Mouse (Mus musculus) mouse embryonic stem cell (cell line): ENCODE data around the gene Lamc1.
"Not testable (repeated sequence)": the region's sequence is repeated elsewhere in the genome, so short reads cannot be mapped to it uniquely, and the experiment has no call there.

Experiments
- in situ Hi-C, 2 experiments: fragments of 300-500 bp; cut with MboI; formaldehyde crosslinking; loops; 1 replicate in 1 of 2; 3 replicates in 1 of 2; pipeline ENCODE4 v1.14.3; 2019 to 2020; ENCODE audit warnings: low sequenced_read_pairs in 2 of 2, low pct_unique_long_range_greater_than_20kb in 1 of 2, mixed read lengths in 1 of 2; ENCODE audit not compliant: unreplicated experiment in 1 of 2

The Lamc1 gene

DNA sequence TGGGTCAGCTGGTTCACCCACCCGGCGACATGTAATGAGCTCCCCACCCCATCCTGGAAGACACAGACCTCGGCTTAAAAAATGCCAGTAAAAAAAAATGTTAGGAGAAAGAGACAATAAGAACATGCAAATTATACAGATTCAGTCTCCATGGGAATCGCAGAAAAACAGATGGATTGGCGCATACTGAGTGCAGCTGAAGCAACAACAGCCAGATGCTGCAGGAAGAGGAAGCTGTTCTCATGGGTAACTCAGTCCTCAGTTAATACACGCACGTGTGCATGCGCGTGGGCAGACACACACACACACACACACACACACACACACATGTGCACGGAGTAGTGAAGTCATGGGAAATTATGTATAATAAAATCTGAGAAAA lies 23.7 kb downstream of the Lamc1 start:
- in situ Hi-C loops = no loop called here

DNA sequence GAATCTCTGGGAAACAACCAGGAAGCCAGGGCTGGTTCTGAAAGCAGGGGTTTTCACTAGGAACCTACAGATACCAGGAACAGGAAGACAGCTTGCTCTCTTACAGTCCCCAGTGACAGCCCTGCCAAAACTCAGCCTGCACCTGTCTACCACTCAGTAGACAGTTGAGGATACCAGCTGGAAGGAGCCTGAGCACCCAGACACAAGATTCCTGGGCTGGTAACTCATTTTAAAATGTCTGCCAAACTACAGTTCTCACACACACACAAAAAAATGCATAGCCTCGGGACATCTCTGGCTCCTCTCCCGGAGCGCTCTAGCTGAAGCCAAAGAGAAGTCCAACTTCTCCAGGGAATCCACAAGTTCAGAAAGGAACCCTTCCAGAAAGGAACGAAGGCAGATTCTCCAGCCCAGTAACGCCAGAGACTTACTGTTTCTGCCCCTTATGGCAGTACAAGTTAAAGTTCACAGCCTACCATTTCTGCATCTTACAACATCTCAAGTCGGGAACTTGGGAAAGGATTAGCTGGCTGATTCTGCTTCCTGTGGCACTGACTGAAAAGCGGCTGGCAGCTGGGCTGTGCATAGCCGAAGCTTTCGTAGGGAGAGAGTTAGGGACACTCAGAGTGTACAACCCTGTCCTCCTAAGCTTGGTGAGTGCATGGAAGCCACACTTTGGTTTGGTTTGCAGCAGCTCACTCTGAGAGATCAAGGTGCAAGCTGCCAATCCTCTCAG lies 24.2 kb downstream of the Lamc1 start:
- in situ Hi-C loops = no loop called here

DNA sequence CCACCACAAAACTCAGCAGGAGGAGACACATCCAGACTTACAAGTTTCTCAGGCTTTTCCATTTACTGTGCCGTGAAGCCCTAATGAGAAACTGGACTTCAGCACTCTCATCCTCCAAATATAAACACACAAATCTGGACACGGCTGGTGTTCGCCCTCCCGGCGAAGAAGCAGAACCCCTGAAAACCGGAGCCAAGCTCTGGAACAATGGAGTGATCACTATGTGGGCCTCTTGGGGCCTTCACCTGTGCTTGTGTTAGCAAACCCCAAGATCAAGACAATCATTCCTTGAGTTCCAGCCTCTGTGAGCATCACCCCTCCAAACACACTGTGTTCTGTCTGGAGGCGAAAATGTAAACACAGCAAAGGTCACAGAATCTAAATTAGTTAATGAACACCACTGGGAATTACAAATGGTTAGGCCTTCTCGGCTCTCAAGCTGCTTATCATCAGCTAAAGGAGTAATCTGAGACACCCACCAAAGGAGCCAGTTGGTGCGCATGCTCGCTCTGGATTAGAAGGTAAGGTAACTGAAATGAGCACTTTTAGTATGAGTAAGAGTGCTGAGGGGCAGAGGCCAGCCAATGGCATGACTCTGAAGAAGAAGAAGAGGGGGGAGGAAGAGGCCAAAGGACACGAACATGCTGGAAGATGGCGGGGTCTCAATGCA lies 24.9 kb downstream of the Lamc1 start:
- in situ Hi-C loops = no loop called here

DNA sequence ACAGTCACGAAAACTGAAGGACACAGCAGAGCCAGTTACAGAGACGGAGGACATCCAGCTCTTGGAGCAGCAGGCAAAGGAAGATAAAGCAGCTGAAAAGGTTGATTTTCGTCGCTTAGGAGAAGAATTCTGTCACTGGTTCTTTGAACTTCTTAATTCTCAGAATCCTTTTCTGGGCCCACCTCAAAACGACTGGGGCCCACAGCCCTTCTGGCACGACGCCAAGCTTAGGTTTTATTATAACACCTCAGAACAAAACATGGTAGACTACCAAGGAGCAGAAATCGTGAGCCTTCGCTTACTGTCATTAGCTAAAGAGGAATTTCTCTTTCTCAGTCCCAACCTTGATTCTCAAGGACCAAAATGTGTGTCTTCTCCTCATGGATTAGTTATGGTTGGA lies 26.9 kb downstream of the Lamc1 start:
- in situ Hi-C loops = not testable (repeated sequence)

DNA sequence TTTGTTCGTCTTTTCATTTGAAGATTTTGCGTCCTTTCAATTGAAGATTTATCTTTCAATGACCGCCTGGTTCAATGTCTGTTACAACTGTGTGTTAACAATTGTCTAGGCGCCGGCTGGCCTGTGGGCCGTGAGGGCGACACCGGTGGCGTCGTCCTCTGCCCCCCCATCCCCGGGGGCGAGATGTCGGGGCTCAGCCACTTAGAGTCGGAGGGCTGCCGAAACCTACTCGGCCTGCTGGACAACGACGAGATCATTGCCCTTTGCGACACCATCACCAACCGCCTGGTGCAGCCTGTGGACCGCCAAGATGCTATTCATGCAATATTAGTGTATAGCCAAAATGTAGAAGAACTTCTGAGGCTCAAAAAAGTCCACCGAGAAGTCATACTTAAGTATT lies 27.3 kb downstream of the Lamc1 start:
- in situ Hi-C loops = not testable (repeated sequence)

DNA sequence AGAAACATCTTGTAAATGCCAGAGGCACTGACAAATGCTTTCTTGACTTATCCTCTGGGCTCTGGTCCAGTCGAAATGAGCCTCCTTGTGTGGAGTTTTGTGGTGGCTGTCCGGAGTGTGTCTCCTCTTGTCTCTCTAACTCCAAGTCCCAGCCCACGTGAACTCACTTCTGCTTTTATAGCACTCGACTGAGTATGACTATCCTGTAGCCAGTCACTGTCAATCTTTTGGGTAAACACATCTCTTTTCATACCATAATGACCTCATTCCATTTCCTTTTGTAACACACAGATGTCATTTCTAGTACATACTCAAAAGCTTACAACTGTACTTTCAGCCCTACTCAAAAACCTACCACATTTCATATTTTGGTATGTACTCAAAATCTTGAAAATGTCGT lies 33.1 kb downstream of the Lamc1 start:
- in situ Hi-C loops = not testable (repeated sequence)

DNA sequence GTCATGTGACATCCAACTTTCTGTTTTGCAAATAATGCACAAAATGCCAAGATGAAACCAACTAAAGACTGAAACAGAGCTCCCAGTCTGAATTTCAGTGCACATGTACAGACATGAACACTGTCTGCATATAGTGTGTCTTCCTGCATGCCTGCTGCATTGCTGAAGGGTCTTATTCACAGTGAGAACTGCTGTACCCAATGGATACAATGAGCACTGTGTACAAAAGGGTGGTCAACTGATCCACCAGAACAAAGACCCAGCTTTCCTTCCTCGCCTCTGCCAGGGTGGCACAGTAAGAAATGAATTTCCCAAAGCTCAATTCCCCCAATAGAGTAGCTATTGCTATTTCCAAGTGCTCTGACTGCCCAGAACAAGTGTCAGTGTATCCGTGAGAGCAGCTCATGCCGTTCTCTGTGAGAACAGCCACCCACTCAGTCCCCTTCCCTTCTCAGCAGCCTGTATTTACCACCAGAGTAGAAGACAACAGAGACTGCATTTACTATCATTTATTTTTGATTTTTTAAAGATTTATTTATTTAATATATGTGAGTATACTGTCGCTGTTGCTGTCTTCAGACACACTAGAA lies 34.7 kb downstream of the Lamc1 start:
- in situ Hi-C loops = not testable (repeated sequence)

DNA sequence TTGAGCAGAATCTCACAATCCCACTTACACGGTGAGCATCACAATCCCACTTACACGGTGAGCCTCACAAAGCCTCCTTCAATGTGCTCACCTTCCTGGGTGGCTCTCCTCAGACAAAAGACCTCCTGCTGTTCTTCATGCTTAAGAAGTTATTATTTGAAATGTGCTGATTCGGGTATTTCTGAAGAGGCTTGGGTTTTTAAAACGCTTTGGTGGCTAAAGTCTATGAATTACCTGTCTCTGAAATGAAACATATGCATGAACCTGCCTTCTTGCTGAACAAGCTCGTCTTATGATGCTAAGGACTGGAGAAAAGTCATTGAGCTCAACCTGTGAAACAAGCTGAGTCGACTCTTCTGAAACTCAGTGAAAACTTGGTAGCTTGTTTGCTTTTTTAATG lies 36.6 kb downstream of the Lamc1 start:
- in situ Hi-C loops = no loop called here

DNA sequence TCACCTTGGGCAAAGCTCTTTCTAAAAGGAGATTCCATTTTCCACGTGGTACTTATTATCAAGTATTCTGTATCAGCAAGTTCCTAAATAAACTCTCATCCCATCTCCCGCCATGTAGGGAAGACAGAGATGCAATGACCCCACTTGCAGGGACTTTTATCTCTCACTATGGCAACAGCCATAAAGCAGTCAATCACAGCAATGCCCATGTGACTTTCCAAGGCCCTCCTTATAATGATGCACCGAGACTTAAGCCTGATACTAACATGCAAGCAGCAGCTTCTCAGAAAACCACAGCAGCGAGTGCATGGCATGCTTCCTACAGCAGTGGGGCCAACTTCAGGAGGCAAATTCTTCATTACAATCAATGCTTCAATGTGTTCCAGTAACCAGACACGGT lies 39.7 kb downstream of the Lamc1 start:
- in situ Hi-C loops = no loop called here

DNA sequence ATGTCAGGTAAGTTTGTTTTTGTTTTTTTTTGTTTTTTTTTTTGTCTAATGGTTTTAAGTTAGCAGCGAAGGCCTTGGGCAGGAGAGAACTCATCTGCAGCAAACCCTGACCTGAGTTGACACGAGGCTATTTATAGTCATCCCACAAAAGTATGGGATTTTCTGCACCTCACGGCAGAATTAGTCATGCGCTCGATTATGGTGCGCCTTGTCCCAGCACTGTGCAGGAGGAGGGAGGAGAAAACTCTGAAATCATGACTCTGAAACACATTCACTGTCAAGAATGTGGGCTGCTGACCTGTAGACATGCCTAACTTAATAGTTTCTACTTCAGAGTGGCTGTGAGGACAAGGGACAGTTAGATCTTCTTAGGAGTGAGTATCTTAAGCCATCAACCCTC lies 40.4 kb downstream of the Lamc1 start:
- in situ Hi-C loops = no loop called here

DNA sequence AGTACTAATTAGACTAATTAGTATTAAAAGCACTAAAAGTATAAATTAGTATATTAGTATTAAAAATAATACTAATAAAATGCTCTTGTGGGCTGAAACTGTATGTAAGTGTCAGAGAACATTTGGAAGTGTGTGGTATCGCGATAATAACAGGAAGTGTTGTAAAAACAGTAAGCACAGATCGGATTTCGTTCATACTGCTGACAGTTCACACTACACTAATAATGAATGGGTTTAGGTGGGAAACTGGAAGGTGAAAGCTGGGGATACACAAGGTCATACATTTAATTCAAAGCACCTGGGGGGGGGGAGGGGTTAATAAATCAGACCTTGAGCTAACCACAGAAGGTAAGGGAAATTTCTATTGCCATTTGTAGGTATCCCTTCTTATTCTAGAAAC lies 41.2 kb downstream of the Lamc1 start:
- in situ Hi-C loops = no loop called here

DNA sequence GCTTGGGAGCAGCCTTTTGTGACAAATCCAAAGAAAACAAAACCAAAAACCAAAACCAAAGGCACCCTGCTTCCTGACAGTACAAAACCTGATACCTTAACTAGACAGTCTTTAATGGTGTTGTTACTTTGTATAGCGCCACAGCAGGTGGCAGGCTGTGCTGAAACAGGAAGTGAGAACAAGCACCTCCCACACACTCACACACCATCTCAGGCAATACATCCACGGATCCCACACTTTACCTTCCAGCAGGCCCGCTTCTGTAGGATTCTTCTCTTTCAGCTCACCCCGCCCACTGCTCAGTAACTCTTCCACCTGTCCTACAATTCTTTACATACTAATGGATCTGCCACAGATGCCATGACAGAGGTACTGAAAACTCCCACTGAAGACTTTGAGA lies 44.6 kb downstream of the Lamc1 start:
- in situ Hi-C loops = no loop called here

DNA sequence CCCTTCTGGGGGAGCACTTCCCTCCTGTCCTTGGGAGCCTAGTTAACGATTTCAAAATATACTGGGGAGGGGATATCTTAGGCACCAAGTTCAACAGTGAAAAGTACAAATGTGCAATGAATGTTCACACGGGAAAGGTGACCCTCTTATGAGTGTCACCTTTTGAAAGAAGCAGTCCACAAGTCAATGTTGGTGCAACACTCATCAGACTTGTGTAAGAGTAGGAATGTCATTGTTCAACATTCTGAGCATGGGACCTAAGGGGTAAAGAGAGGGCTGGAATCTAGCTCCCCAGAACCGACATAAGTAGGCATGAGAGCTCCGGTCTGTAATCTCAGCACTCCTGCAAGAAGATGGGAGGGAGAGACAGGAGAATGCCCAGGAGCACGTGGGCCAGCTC lies 45.1 kb downstream of the Lamc1 start:
- in situ Hi-C loops = no loop called here

DNA sequence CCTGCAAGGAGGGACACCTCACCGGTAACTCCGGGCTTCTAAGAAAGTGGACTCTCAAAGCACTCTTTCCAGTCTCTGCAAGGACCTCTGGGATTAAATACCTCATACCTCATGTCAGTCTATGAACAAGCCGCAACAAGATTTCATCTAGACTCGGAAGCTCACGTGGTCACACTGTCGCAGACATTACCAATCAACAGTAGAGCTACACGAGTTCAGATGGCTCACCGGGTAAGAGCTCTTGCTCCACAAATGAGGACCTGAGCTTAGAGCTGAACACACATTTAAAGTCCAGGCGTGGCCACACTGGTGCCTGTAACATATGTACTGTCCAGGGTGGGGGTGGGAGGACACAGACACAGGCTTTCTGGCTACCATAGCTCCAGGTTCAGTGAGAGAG lies 46.4 kb downstream of the Lamc1 start:
- in situ Hi-C loops = no loop called here

DNA sequence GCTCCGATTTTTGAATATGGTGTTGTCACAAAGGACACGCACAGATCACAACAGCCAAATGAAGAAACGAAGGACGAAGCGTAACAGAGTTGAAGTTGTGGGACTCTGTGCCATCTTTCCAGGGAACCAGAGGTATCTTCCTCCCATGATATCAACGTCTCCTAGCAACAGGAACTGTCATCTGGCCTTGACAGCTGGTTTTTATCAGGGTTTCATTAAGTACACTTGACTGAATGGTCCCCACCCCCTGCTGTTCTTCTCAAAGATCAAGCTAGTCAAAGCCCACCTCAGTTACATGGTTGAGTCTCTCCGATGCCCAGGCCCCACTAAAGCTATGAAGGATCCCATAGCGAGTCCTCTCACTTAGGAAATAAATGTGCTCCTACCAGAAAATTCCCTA lies 47.4 kb downstream of the Lamc1 start:
- in situ Hi-C loops = no loop called here

DNA sequence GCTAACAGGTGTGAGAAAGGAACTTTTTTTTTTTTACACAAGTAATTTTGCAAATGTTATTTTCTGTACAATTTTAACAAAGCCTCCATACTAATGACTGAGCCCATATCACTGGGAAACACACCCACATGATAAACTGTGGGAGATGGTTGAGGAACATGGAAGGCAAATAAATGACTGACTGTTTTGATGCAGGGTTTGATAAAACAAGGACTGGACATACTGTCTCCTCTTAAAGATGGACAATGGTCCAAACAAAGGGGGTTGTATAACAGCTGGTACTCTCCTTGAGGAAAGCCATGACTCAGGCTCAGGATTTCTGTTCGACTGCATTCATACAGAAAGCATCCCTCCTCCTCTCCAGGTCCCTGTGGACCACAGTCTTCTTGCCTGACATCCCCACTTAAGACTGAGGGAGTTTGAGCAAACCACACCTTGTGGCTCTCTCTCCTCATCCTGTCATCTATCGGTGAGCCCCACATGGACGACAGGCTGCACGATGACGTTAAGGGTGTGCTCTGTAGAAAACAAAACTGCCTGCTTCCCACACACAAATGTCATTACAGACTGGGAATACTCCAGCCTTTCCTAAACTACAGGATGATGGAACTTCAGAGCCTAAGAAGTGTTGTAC lies 50.1 kb downstream of the Lamc1 start:
- in situ Hi-C loops = no loop called here

DNA sequence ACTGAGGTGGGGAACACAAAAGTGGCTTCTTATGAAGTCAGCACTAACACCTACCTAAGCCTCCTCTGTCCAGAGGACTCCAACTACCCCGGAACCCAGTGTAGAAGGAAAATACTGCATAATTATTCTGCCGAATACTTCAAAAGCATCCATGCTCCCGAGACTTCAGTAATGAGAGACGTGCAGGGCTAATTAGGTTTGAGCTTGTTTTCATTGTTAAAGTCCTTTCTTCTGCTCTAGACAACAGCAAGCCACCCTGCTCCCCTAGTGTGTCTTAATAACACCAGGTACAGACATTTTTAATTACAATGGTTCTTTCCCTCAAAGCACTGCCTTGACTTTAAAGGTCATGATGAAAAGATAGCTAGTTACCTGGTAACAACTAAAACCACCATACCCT lies 51.1 kb downstream of the Lamc1 start:
- in situ Hi-C loops = no loop called here

DNA sequence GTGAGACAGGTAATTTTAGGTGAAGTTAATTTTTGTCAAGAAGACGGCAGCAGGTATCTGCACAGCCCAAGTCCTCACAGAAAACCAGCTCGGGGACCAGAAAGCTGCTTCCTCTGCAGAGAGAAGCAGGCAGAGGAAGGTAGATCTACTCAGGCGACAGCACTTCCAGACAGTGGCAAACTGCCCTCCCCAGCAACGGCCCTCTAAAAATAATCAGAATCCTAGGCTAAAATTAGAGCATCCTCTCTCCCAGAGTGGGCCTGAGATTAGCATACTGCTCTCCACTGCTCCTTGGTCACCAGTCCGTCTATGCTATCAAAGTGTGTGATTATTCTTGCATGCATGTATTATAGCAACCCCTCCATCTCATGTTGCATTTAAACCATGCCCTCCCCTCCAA lies 52.2 kb downstream of the Lamc1 start:
- in situ Hi-C loops = no loop called here

DNA sequence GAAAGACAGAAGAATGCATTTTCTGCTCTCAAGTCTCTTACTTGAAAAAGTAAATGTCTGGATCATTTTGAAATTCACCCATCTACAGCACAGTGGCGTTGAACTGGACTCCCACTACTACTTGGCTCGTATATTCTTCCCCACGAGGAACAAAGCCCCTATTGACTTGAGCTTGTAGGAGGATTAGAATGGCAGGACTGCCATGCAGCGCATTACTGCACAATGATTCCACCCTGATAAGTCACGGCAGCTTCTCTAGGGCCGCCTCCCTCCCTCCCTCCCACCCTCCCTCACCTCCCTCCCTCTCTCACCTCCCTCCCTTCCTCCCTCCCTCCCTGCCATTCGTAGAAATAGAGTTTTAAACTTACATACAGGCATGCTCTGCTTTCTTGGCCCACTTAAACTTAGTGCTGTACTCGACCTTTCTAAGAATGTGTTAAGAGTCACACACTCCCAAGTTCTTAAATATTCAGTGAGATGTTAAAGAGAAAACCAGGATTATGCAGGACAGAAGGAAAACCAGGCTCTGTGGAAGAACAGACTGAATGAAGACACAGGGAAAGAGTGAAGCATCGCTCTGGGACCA lies 54.5 kb downstream of the Lamc1 start:
- in situ Hi-C loops = no loop called here
